Mouse (Mus musculus) stomach, postnatal 0 days (tissue): Measurements from ENCODE around the gene Ssc4d.

ENCODE experiments used
- CTCF ChIP-seq: IDR thresholded peaks from 2 replicates; pipeline ENCODE4 v1.5.1; 2016; ENCODE audit warnings: antibody characterized with exemption, low read depth, mild to moderate bottlenecking, moderate library complexity
- EP300 ChIP-seq: optimal IDR thresholded peaks from 2 replicates; pipeline ENCODE3; 2016; ENCODE audit warnings: antibody characterized with exemption

GRCm38 (mm10) chr5:135960909-135961635 is 13.3 kb downstream of the Ssc4d start:
- TF ChIP-seq EP300 (no peak), CTCF (no peak)
